Mouse (Mus musculus): ENCODE data around the gene 4930558K02Rik. TPM values are rescaled to one million over a fixed set of nuclear protein-coding genes. Genes with fewer than 3 reads are reported as not detected.

4930558K02Rik gene
- polyA plus RNA-seq, 2 experiments: not detected

DNA sequence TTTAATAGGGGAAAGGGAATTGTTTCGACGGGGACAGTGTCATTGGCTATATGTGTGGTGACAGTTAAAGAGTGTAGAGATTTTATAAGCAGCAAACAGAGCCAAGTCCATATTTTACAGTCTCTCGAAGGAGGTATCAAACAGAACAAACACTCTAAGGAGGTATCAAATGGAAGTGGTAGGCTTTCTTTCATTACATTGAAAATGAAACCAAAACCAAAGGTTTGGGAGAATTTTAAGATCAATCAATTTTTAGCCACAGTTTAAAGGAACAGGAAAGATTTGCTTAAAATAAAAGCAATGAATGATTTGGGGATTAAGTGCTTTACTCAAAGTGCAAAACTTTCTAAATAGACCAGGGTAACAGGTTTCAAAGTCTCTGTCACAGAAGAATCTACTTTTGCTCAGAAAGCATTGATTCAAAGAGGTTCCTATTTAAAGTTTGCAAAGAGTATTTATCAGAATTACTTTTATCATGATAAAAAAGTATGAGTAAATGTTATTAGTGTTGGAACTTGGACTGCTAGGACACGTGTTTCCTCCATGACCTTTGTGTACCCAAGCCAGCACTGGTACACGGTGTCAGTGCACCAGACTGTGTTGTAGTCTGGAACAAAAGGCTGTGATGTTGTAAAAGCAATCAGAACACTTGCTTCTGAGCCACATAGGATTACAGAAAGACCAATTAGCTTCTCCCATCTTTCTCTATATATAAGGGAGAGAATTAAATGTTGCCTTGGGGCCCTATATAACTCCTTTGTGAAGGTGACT, 28.2 kb downstream of the 4930558K02Rik start:
- Histone ChIP-seq H3K27me3 (ENCODE audit: control insufficient read depth, insufficient read depth, low read length) (no peaks in the 10 kb centered on the region), H3K4me2 (replicated peaks; ENCODE audit: low read depth, low read length, severe bottlenecking) (no peak overlapping the region), H3K4me1 (ENCODE audit: control insufficient read depth, insufficient read depth, low read length) (no peaks in the 10 kb centered on the region), H3K9me3 (ENCODE audit: control insufficient read depth, low read length) (no peaks in the 10 kb centered on the region), H3K27ac (replicated peaks; ENCODE audit: low read depth, low read length) (no peak overlapping the region), H3K4me3 (replicated peaks; ENCODE audit: low read length) (no peak overlapping the region), H3K9ac (ENCODE audit: low read depth, low read length, severe bottlenecking) (no peak overlapping the region), H3K36me3 (ENCODE audit: control insufficient read depth, insufficient read depth, low read length) (no peaks in the 10 kb centered on the region)
- no peak for DNase-seq (ENCODE audit: low spot score)
- no peak for TF ChIP-seq POLR2A (IDR thresholded peaks at IDR 0.05; ENCODE audit: borderline replicate concordance, extremely low read depth, insufficient read depth, insufficient read length)
- 62% methylated on average over 5 of the region's 5 CpGs for WGBS
- ATAC-seq (ENCODE audit: low FRiP score, low read depth): no peak

DNA sequence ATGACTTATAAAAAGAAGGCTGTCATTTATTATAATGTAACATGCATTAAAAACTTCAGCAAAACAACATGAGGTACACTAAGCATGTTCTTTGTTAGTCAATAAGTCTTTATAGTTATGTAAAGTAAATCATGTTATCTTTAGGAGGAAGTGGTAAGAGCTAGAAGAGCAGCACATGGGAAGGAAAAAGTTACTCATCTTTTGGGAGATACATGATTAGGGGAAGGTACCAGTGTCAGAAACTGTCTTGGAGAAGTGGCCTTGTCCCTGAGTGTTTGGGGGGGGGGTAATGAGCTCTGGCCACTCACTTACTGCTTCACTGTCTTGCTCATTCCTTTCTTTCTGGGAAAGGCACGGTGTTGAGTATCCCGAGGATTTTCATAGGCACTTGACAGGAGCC, 37.4 kb downstream of the 4930558K02Rik start:
- H3K9me3 ChIP-seq (ENCODE audit: control insufficient read depth, low read length): no peaks in the 10 kb centered on the region
- no peak for DNase-seq (ENCODE audit: low spot score)

GRCm38 (mm10) chr1:161932286-161932685, 47.1 kb downstream of the 4930558K02Rik start:
- Histone ChIP-seq H3K4me2 (replicated peaks; ENCODE audit: low read depth, low read length, severe bottlenecking) (no peak overlapping the region), H3K36me3 (ENCODE audit: control insufficient read depth, insufficient read depth, low read length) (no peaks in the 10 kb centered on the region), H3K4me3 (replicated peaks; ENCODE audit: low read length) (no peak overlapping the region), H3K27me3 (ENCODE audit: control insufficient read depth, insufficient read depth, low read length) (no peaks in the 10 kb centered on the region), H3K9me3 (ENCODE audit: control insufficient read depth, low read length) (no peaks in the 10 kb centered on the region), H3K27ac (replicated peaks; ENCODE audit: low read depth, low read length) (no peak overlapping the region), H3K4me1 (ENCODE audit: control insufficient read depth, insufficient read depth, low read length) (0 out of 2 replicates have a peak, but pooled peaks cover 4% of the 10 kb centered on the region), H3K9ac (ENCODE audit: low read depth, low read length, severe bottlenecking) (no peak overlapping the region)
- no peak for TF ChIP-seq POLR2A (IDR thresholded peaks at IDR 0.05; ENCODE audit: borderline replicate concordance, extremely low read depth, insufficient read depth, insufficient read length)
- no peak for DNase-seq (ENCODE audit: low spot score)
- no peak for ATAC-seq (ENCODE audit: low FRiP score, low read depth)
- WGBS: 65% methylated on average over 4 of the region's 4 CpGs

More for the DNA sequence above, 37.4 kb downstream of the 4930558K02Rik start:
- H3K27me3 ChIP-seq (ENCODE audit: control insufficient read depth, insufficient read depth, low read length): no peaks in the 10 kb centered on the region
- no peak for ATAC-seq (ENCODE audit: low FRiP score, low read depth)
- H3K4me1 ChIP-seq (ENCODE audit: control insufficient read depth, insufficient read depth, low read length): no peaks in the 10 kb centered on the region
- no peak overlapping the region for H3K9ac ChIP-seq (ENCODE audit: low read depth, low read length, severe bottlenecking)
- no peaks in the 10 kb centered on the region for H3K36me3 ChIP-seq (ENCODE audit: control insufficient read depth, insufficient read depth, low read length)
- H3K4me2 ChIP-seq (replicated peaks; ENCODE audit: low read depth, low read length, severe bottlenecking): no peak overlapping the region
- WGBS: 92% methylated on average over 2 of the region's 2 CpGs
- H3K4me3 ChIP-seq (replicated peaks; ENCODE audit: low read length): no peak overlapping the region
- H3K27ac ChIP-seq (replicated peaks; ENCODE audit: low read depth, low read length): no peak overlapping the region
- TF ChIP-seq POLR2A (IDR thresholded peaks at IDR 0.05; ENCODE audit: borderline replicate concordance, extremely low read depth, insufficient read depth, insufficient read length): no peak

DNA sequence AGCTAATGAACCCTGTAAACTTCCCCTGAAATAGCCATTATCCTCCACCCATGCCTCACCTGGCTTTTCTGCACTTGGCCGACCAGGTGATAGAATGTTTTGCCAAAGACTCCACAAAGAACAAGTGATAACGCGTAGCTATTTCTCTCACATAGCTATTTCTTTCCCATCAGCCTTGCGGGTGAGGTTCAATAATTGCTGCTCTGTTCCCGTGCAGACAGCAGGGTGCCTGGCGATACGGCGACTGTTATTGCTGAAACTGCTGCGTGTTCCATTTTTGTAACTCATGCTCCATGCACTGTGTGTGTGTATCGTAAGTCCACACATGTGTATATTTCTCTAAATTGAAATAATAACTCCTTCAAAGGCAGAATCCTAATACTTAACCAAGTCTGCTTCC, 47.6 kb downstream of the 4930558K02Rik start:
- no peak overlapping the region for H3K9ac ChIP-seq (ENCODE audit: low read depth, low read length, severe bottlenecking)
- TF ChIP-seq POLR2A (IDR thresholded peaks at IDR 0.05; ENCODE audit: borderline replicate concordance, extremely low read depth, insufficient read depth, insufficient read length): no peak
- H3K9me3 ChIP-seq (ENCODE audit: control insufficient read depth, low read length): no peaks in the 10 kb centered on the region
- H3K4me3 ChIP-seq (replicated peaks; ENCODE audit: low read length): no peak overlapping the region
- 0 out of 2 replicates have a peak, but pooled peaks cover 4% of the 10 kb centered on the region for H3K4me1 ChIP-seq (ENCODE audit: control insufficient read depth, insufficient read depth, low read length)
- no peaks in the 10 kb centered on the region for H3K27me3 ChIP-seq (ENCODE audit: control insufficient read depth, insufficient read depth, low read length)
- no peaks in the 10 kb centered on the region for H3K36me3 ChIP-seq (ENCODE audit: control insufficient read depth, insufficient read depth, low read length)
- H3K4me2 ChIP-seq (replicated peaks; ENCODE audit: low read depth, low read length, severe bottlenecking): no peak overlapping the region
- no peak for ATAC-seq (ENCODE audit: low FRiP score, low read depth)
- no peak overlapping the region for H3K27ac ChIP-seq (replicated peaks; ENCODE audit: low read depth, low read length)
- WGBS: 48% methylated on average over 10 of the region's 10 CpGs
- DNase-seq (ENCODE audit: low spot score): no peak

DNA sequence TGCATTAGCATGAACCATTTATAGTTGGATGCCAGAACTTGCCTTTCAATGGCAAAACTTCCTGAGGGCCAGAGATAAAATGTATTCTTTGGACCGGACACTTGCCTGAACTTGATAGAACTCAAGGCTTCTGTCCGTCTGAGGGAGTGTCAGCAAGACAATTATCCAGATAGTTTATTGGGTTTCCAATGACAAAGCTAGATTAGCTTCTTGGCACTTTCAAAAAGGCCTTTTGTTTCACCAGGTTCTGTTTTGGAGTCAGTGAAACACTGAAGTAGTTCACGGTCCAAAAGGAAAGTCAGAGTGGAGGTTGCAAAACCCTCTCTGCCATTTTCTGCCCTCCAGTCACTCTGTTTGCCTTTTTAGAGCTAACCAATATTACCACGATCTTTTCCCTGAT, 48.1 kb downstream of the 4930558K02Rik start:
- DNase-seq (ENCODE audit: low spot score) (no peak), ATAC-seq (ENCODE audit: low FRiP score, low read depth) (no peak)
- no peaks in the 10 kb centered on the region for H3K36me3 ChIP-seq (ENCODE audit: control insufficient read depth, insufficient read depth, low read length)
- WGBS: 67% methylated on average over 4 of the region's 4 CpGs
- 0 out of 2 replicates have a peak, but pooled peaks cover 4% of the 10 kb centered on the region for H3K4me1 ChIP-seq (ENCODE audit: control insufficient read depth, insufficient read depth, low read length)
- H3K4me3 ChIP-seq (replicated peaks; ENCODE audit: low read length): no peak overlapping the region
- no peak for TF ChIP-seq POLR2A (IDR thresholded peaks at IDR 0.05; ENCODE audit: borderline replicate concordance, extremely low read depth, insufficient read depth, insufficient read length)
- H3K9me3 ChIP-seq (ENCODE audit: control insufficient read depth, low read length): no peaks in the 10 kb centered on the region
- no peak overlapping the region for H3K4me2 ChIP-seq (replicated peaks; ENCODE audit: low read depth, low read length, severe bottlenecking)
- H3K27me3 ChIP-seq (ENCODE audit: control insufficient read depth, insufficient read depth, low read length): no peaks in the 10 kb centered on the region
- no peak overlapping the region for H3K9ac ChIP-seq (ENCODE audit: low read depth, low read length, severe bottlenecking)
- no peak overlapping the region for H3K27ac ChIP-seq (replicated peaks; ENCODE audit: low read depth, low read length)
